Mouse (Mus musculus) spleen, embryonic (tissue): ENCODE measurements at regions not wholly inside any gene's neighbourhood (a gene's known extent, or its start where the extent isn't known, plus 50 kb on each side); places are given as distances from the start of the nearest gene placed in this dataset.

Source experiments
- CTCF ChIA-PET: fragments of 350-600 bp; sonication (Branson Sonifier 250); formaldehyde crosslinking; loops from one replicate; lab custom pipeline; 2022; lab: Charles Lee

DNA sequence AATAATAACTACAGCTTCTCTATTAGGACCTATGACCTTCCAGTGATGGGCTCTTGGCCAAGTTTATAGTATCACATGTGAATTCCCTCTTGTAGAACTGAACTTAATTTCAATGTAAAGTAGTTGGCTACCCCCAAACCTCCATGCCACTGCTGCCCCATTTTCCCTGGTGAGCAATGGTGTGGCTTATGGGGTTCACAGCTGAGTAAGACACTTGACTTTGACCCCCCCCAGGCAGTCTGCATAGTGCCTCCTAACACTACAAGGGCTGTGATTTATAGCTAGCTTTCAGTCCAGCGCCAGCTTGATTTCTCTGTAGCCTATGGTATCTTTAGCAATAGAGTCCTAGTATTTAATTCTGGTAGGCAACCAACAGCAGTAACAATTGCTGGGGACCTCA is 113.1 kb downstream of the Mis18a start:
- CTCF ChIA-PET = no interaction called here

DNA sequence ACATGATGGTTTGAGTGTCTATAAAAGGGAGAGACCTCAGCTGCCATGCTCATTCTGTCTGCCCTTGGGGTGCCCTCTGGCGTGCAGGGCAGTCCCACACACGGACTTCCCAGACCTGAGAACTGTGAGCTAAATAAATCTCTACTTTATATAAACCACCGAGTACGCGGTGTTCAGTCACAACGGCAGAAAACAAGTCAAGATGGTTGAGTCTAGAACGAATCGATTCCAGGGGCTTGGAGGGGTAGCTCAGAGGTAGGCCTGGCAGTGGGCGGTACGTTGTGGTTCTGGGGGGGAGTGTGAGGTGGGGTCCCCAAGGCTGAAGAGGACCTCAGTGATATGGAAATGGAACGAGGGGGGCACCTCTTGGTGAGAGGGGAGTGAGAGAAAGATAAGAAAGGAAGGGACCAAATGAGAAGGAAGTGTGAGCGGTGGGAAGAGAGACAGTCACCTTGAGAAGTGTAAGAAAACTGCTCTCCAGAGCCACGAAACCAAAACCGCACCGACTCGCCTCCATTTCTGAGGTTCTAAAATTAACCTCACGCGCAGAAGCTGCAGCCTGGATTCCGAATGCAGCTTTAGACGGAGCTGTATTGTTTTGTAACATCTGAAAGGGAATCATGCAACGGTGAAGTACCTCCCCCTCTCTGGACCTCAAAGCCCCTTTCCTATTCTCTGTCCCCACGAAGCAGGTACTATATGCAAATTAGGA is 117.0 kb downstream of the Mis18a start:
- CTCF ChIA-PET = no interaction called here

GRCm38 (mm10) chr16:90599329-90599870 is 127.8 kb downstream of the Mis18a start:
- CTCF ChIA-PET = no interaction called here

GRCm38 (mm10) chr16:90598727-90599126 is 128.5 kb downstream of the Mis18a start:
- CTCF ChIA-PET = no interaction called here

DNA sequence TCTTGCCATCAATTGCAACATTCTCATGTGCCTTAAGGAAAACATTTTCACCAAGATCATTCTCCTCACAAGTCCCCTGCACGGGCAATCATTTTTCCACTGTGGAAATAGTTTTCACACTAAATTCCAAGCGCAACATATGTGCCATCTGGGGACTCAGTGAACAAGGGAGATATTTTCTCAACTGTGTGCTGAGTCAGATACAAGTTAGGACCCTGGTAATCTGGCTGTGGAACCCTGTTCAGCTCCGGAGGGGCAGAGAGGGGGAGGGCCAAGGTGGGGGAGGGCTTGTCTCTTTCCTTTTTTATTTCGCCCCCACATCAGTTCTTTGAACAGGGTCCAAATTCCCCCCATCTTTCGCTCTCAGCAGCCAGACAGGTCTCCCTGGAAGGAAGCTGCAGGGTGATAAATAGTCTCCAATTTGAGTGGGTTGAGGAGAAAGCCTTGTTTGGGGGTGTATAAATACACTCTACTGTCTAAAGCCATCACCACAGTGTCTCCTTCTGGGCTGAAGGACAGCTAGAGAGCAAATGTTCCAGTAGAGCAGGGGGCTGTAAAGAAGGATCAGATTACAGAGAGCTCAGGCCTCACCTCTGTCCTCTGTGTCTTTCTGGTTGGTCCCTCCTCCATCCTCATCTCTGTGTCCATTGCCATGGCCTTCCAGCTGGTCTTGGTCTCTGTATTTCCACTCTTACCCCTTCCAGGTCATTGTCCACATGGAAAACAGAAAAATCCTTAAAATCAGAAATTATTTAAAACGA is 134.3 kb downstream of the Mis18a start:
- CTCF ChIA-PET = no interaction called here

GRCm38 (mm10) chr16:90585171-90585570 is 142.0 kb downstream of the Mis18a start:
- CTCF ChIA-PET = no interaction called here

DNA sequence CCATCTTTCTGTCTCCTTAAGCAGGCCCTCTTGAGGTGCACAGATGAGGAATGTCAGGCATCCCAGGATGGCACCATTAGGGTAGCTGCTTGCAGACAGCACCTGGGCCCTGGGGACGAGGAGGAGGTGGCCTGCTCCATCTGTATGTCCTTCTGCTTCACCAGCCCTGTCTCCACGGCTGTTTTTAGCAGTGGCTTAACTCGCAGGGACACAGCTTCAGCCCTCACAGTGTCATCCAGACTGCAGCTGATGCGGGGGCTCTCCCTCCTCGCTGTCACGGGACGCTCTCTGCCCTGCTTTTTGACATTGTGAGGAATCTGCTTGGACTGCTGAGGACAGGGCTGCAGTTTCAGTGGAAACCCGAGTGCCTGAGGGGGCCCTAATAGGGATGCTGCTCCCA is 146.8 kb downstream of the Mis18a start:
- CTCF ChIA-PET = no interaction called here

GRCm38 (mm10) chr16:90571107-90571506 is 156.1 kb downstream of the Mis18a start:
- CTCF ChIA-PET = no interaction called here

DNA sequence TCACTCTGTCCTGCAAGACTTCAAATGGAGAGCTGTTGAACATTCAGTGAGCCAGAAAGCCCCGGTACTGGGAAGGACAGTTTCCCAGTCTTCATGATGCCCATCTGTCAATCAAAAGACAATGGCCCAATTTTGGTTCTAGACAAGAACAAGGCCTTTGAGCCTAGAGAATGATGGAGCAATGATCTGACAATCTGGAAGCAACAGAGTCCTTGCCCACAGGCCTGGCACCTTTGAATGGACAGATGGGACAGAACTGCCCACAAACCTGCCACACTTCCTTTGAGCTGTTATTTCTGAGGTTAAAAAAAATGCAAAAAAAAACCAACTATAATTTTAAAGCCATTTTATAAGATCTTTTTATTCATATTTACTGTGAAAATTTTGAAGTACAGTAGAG is 157.4 kb downstream of the Mis18a start:
- CTCF ChIA-PET = no interaction called here

- CTCF ChIA-PET = no interaction called here
These were observed 162.0 kb downstream of the Mis18a start for GRCm38 (mm10) chr16:90565182-90565581.

- CTCF ChIA-PET = no interaction called here
These were observed 167.3 kb downstream of the Hunk start for GRCm38 (mm10) chr16:90553120-90553519.

- CTCF ChIA-PET = no interaction called here
These were observed 165.2 kb downstream of the Hunk start for GRCm38 (mm10) chr16:90551041-90551440.

DNA sequence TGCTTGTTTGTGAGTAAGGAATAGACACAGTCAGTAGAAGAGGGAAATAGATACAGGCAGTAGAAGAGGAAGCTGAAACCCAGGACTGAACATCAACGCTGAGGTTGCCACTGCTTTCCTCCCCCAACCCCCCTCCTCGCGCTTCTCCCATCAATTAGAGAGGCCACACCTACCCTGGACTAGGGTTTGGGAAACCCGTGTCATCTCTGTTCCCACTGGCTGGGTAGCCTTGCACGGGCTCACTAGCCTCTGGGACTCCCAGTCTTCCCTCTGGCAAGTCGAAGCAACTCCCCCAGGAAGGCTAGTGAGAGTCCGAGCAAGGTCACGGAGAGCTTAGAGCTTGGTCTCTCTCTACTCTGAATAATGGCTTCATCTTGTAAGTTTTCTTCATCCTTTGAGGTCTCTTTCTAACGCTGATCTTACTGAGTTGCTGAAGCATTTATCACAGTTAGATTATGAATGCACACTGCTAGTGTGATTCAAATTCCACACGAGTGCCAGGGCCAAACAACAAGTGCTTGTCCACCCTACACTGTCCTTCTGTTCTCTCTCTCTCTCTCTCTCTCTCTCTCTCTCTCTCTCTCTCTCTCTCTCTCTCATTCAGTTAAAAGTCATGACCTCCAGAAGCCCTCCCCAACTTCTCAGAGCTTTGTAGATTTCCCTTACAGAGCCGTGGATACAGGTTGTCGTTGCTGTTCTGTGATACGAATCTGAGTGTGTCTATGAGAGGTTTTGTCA is 164.4 kb downstream of the Hunk start:
- CTCF ChIA-PET = no interaction called here
